Mouse (Mus musculus) MEL (cell line): ENCODE results near the gene Tubgcp6. TPM values are rescaled to one million over a fixed set of nuclear protein-coding genes. Genes with fewer than 3 reads are reported as not detected.

Experiments
- DNase-seq: peaks from one replicate; pipeline ENCODE4 v3.0.0; 2011; ENCODE audit warnings: low read depth, low spot score
- H3K27ac ChIP-seq: 2 replicates; pipeline ENCODE4 v1.5.1; 2012; ENCODE audit warnings: low read depth, mild to moderate bottlenecking, control low read depth, low read length, moderate library complexity; ENCODE audit not compliant: control insufficient read depth
- H3K27me3 ChIP-seq, 2 experiments: fragments of 150-350 bp in 1 of 2; sonication (generic) in 1 of 2; 2 replicates each; pipeline ENCODE4 v1.6.1; 2012; ENCODE audit warnings: low read length in 2 of 2, mild to moderate bottlenecking in 2 of 2, improper control_type of control experiment in 1 of 2, moderate library complexity in 1 of 2; ENCODE audit not compliant: insufficient read depth in 2 of 2, control insufficient read depth in 1 of 2
- H3K36me3 ChIP-seq, 2 experiments: 2 replicates each; pipeline ENCODE4 v1.6.1; 2012 to 2014; ENCODE audit warnings: low read length in 2 of 2, improper control_type of control experiment in 1 of 2, inconsistent platforms in 1 of 2, mild to moderate bottlenecking in 1 of 2; ENCODE audit not compliant: insufficient read depth in 2 of 2, control insufficient read depth in 1 of 2
- H3K4me1 ChIP-seq, 2 experiments: fragments of 150-350 bp in 1 of 2; sonication (generic) in 1 of 2; 2 replicates each; pipeline ENCODE4 v1.6.1; 2012; ENCODE audit warnings: low read length in 2 of 2, improper control_type of control experiment in 1 of 2, mild to moderate bottlenecking in 1 of 2; ENCODE audit not compliant: insufficient read depth in 2 of 2, control insufficient read depth in 1 of 2
- H3K4me3 ChIP-seq, 2 experiments: fragments of 150-350 bp in 1 of 2; sonication (generic) in 1 of 2; 2 replicates each; pipeline ENCODE4 v1.5.1; 2012; ENCODE audit warnings: low read depth in 2 of 2, low read length in 2 of 2, mild to moderate bottlenecking in 2 of 2, moderate library complexity in 2 of 2, control low read depth in 1 of 2, improper control_type of control experiment in 1 of 2; ENCODE audit not compliant: control insufficient read depth in 1 of 2, insufficient read depth in 1 of 2
- H3K79me2 ChIP-seq: 2 replicates; pipeline ENCODE4 v1.6.1; 2012; ENCODE audit warnings: mild to moderate bottlenecking, low read length, moderate library complexity; ENCODE audit not compliant: control insufficient read depth, poor library complexity, insufficient read depth
- H3K9ac ChIP-seq: 2 replicates; pipeline ENCODE4 v1.6.1; 2012; ENCODE audit warnings: low read depth, mild to moderate bottlenecking, control low read depth, low read length, moderate library complexity; ENCODE audit not compliant: control insufficient read depth, poor library complexity, severe bottlenecking
- H3K9me3 ChIP-seq: fragments of 150-350 bp; sonication (generic); replicated peaks from 2 replicates; pipeline ENCODE4 v1.6.1; 2012; ENCODE audit warnings: mild to moderate bottlenecking, low read length, improper control_type of control experiment, moderate library complexity; ENCODE audit not compliant: insufficient read depth
- BHLHE40 ChIP-seq: IDR thresholded peaks from 2 replicates; pipeline ENCODE4 v1.6.1; 2012; ENCODE audit warnings: low read depth, mild to moderate bottlenecking, inconsistent platforms, low read length, improper control_type of control experiment, borderline replicate concordance
- CTCF ChIP-seq, 3 experiments: IDR thresholded peaks in 2 of 3; conservative IDR thresholded peaks in 1 of 3; 2 replicates each; pipeline ENCODE4 v1.5.1; 2011 to 2012; ENCODE audit warnings: low read length in 3 of 3, low read depth in 2 of 3, mild to moderate bottlenecking in 2 of 3, improper control_type of control experiment in 1 of 3, inconsistent platforms in 1 of 3, mixed read lengths in 1 of 3, moderate library complexity in 1 of 3; ENCODE audit not compliant: control insufficient read depth in 1 of 3, insufficient read depth in 1 of 3, poor library complexity in 1 of 3, severe bottlenecking in 1 of 3
- E2F4 ChIP-seq: IDR thresholded peaks from 2 replicates; pipeline ENCODE4 v1.6.1; 2011; ENCODE audit warnings: low read depth, low read length, improper control_type of control experiment, borderline replicate concordance
- EP300 ChIP-seq, 2 experiments: IDR thresholded peaks; 2 replicates each; pipeline ENCODE4 v1.6.1; 2011; ENCODE audit warnings: improper control_type of control experiment in 2 of 2, low read length in 2 of 2, low read depth in 1 of 2, mild to moderate bottlenecking in 1 of 2
- GATA1 ChIP-seq: IDR thresholded peaks from 2 replicates; pipeline ENCODE4 v1.6.1; 2011; ENCODE audit warnings: low read depth, low read length, improper control_type of control experiment
- MAFK ChIP-seq: IDR thresholded peaks from 2 replicates; pipeline ENCODE4 v1.6.1; 2011; ENCODE audit warnings: low read depth, mild to moderate bottlenecking, low read length, improper control_type of control experiment, borderline replicate concordance
- MAZ ChIP-seq: IDR thresholded peaks from 2 replicates; pipeline ENCODE4 v1.6.1; 2012; ENCODE audit warnings: low read depth, mild to moderate bottlenecking, inconsistent platforms, low read length, improper control_type of control experiment
- MXI1 ChIP-seq: IDR thresholded peaks from 2 replicates; pipeline ENCODE4 v1.6.1; 2011; ENCODE audit warnings: mild to moderate bottlenecking, low read depth, low read length, improper control_type of control experiment
- POLR2AphosphoS5 ChIP-seq: IDR thresholded peaks from 2 replicates; pipeline ENCODE4 v1.6.1; 2012; ENCODE audit warnings: low read depth, borderline replicate concordance, mild to moderate bottlenecking, inconsistent platforms, low read length, moderate library complexity, mixed read lengths
- RCOR1 ChIP-seq: IDR thresholded peaks from 2 replicates; pipeline ENCODE4 v1.6.1; 2012; ENCODE audit warnings: low read depth, mild to moderate bottlenecking, inconsistent platforms, low read length, improper control_type of control experiment
- SIN3A ChIP-seq: IDR thresholded peaks from 2 replicates; pipeline ENCODE4 v1.6.1; 2012; ENCODE audit warnings: low read length, improper control_type of control experiment, inconsistent platforms
- SMC3 ChIP-seq: IDR thresholded peaks from 2 replicates; pipeline ENCODE4 v1.6.1; 2011; ENCODE audit warnings: low read depth, low read length, improper control_type of control experiment
- UBTF ChIP-seq: IDR thresholded peaks from 2 replicates; pipeline ENCODE4 v1.6.1; 2012; ENCODE audit warnings: low read depth, mild to moderate bottlenecking, inconsistent platforms, low read length, improper control_type of control experiment, moderate library complexity, borderline replicate concordance; ENCODE audit not compliant: insufficient read depth
- ZC3H11A ChIP-seq: IDR thresholded peaks from 2 replicates; pipeline ENCODE4 v1.6.1; 2012; ENCODE audit warnings: low read depth, mild to moderate bottlenecking, inconsistent platforms, low read length, improper control_type of control experiment
- polyA plus RNA-seq, 2 experiments: library from polyadenylated mRNA; stranded (reverse) in 1 of 2; unstranded in 1 of 2; fragments of >175 nt in 1 of 2; fragments of >200 nt in 1 of 2; gene quantifications; 2 replicates each; pipeline versions ENCODE4 v1.2.1 to v1.2.4; 2012; ENCODE audit warnings: low replicate concordance in 2 of 2, low read depth in 1 of 2; ENCODE audit not compliant: insufficient read length in 2 of 2, insufficient read depth in 1 of 2, missing spikeins in 1 of 2
- total RNA-seq: library from RNA; depleted of rRNA; stranded (reverse); fragments of 300-350 nt; gene quantifications from 2 replicates; pipeline ENCODE4 v1.2.3, GENCODE M21; 2012

Gene Tubgcp6
- total and polyA plus RNA-seq, 3 experiments = 17.5 to 25.3 TPM; not detected in 1

DNA sequence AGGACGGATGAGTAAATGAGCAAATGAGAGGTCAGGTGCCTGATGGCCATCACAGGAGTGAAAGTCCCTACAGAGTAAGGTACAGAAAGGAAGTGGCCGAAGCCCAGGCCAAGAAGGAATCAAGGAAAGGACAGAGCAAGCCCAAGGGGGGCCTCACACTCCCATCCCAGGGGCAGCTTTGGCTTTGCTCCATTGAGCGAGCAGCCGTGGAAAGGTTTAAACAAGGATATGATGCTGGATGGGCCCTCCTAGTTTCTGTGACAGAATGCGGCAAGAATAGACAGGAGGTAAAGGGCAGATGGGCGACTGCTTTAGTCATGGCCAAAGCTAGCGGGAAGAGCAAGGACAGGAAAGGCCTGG, 15.1 kb upstream of the Tubgcp6 start:
- no peaks in the 10 kb centered on the region for H3K36me3 ChIP-seq
- H3K4me3 ChIP-seq = no peak overlapping the region
- H3K79me2 ChIP-seq = no peaks in the 10 kb centered on the region
- H3K9ac ChIP-seq = no peak overlapping the region
- TF ChIP-seq SIN3A (no peak), RCOR1 (no peak)
- H3K27me3 ChIP-seq = no peaks in the 10 kb centered on the region; a peak in 1 of 4 replicates
- DNase-seq = no peak
- H3K4me1 ChIP-seq = no peaks in the 10 kb centered on the region
- H3K9me3 ChIP-seq = no peaks in the 10 kb centered on the region
- no peak overlapping the region for H3K27ac ChIP-seq

DNA sequence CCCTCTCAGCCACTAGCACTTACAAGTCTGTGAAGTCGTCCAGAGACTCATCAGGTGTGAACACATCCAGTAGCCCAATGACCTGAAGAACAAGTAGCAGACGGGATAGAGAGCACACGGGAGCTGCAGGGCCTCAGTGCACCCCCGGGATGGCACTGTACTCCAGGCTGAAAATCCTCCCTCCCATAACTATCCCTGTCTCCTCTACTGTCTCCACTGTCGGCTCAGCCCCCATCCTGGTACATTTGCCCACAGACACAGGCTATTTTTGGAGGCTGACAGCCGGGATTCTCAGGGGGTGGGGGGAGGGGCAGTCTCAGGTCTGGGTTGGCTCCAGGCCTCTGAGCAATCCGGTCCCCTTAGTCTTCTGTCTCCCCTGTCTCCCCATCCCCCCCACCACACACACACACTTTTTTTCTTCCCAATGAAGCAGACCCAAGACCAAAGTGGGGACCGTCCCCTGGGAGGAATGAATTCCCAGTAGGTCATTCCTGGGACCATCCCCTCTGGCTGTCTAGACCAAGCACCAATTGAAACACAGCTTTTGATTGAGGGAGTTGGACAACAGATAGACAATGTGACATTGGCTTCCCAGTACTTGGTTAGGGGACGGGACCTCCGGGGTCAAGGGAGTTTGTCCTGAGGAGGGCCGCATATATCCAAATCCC, 14.6 kb upstream of the Tubgcp6 start:
- no peak for TF ChIP-seq E2F4
- TF ChIP-seq GATA1 = no peak
- no peak for TF ChIP-seq CTCF (IDR thresholded peaks at IDR 0.05 in 2 of 3, conservative IDR thresholded peaks at IDR 0.05 in 1 of 3; ENCODE audit: control insufficient read depth in 1 of 3, insufficient read depth in 1 of 3, low read depth in 2 of 3, low read length in 3 of 3, poor library complexity in 1 of 3, severe bottlenecking in 1 of 3)
- no peak for TF ChIP-seq BHLHE40
- no peak for TF ChIP-seq POLR2AphosphoS5
- TF ChIP-seq UBTF = no peak
- no peak for TF ChIP-seq SMC3
- no peak for TF ChIP-seq MAZ
- TF ChIP-seq ZC3H11A = no peak
- TF ChIP-seq EP300 (IDR thresholded peaks at IDR 0.05; ENCODE audit: low read depth in 1 of 2, low read length in 2 of 2) = no peak
- TF ChIP-seq MXI1 = no peak
- TF ChIP-seq MAFK = no peak
- no peak for TF ChIP-seq RCOR1
- DNase-seq = no peak

More for the DNA sequence above, 14.6 kb upstream of the Tubgcp6 start:
- Histone ChIP-seq H3K4me3 (no peak overlapping the region), H3K9ac (no peak overlapping the region), H3K36me3 (no peaks in the 10 kb centered on the region), H3K79me2 (no peaks in the 10 kb centered on the region), H3K27ac (no peak overlapping the region), H3K9me3 (no peaks in the 10 kb centered on the region), H3K27me3 (no peaks in the 10 kb centered on the region; a peak in 1 of 4 replicates), H3K4me1 (no peaks in the 10 kb centered on the region)
